Mouse (Mus musculus): ENCODE data around the gene Fbxo24. TPM values are rescaled to one million over a fixed set of nuclear protein-coding genes. Genes with fewer than 3 reads are reported as not detected.
A peak's percentile ranks its signal among the peaks of the same experiment; 100 is the strongest.

Gene Fbxo24
- polyA plus RNA-seq (2012; rRNA removed) = 0.27 and 0.31 TPM in 2 replicates

- Histone ChIP-seq H3K27ac (ENCODE audit: control insufficient read depth, insufficient read depth, low read length) (peak within 1 kb of the TSS; percentile 98), H3K4me1 (replicated peaks; ENCODE audit: control insufficient read depth, insufficient read depth, low read length) (peaks cover 23% of the 10 kb centered on the region), H3K36me3 (ENCODE audit: control insufficient read depth, insufficient read depth, low read length) (peaks cover 2% of the 10 kb centered on the region; the same call in 1 of the 2 replicates), H3K4me3 (ENCODE audit: control insufficient read depth, insufficient read depth, low read length) (peak within 1 kb of the TSS; percentile 84), H3K27me3 (ENCODE audit: control insufficient read depth, insufficient read depth, low read length) (no peaks in the 10 kb centered on the region)
- peak; percentile 97 for TF ChIP-seq POLR2A (IDR thresholded peaks at IDR 0.05; ENCODE audit: control insufficient read depth, extremely low read depth, insufficient read depth, low read length, poor library complexity)
- 0 out of 2 replicates have a peak, but pooled peaks have one; percentile 38 for TF ChIP-seq CTCF (IDR thresholded peaks at IDR 0.05; ENCODE audit: borderline replicate concordance, control insufficient read depth, extremely low read depth, insufficient read depth, low read length, poor library complexity)
- under 1% methylated on average over 46 of the region's 46 CpGs for WGBS
- peak; percentile 99 for DNase-seq
Observed at GRCm38 (mm10) chr5:137628498-137629305, at the start of gene Fbxo24, which contains the start of the genes Lrch4 and Gm20605. Gene Fbxo24, minus strand, starts transcription at chr5:137629002. Gene Lrch4, plus strand, starts transcription at chr5:137629121. Gene Gm20605, plus strand, starts transcription at chr5:137629175.

GRCm38 (mm10) chr5:137677859-137678258, 49.1 kb upstream of the Fbxo24 start:
- 96% methylated on average over 8 of the region's 8 CpGs for WGBS
- no peak for DNase-seq
- Histone ChIP-seq H3K27me3 (ENCODE audit: control insufficient read depth, insufficient read depth, low read length) (no peaks in the 10 kb centered on the region), H3K36me3 (ENCODE audit: control insufficient read depth, insufficient read depth, low read length) (peaks cover 27% of the 10 kb centered on the region), H3K4me3 (ENCODE audit: control insufficient read depth, insufficient read depth, low read length) (no peak overlapping the region), H3K4me1 (replicated peaks; ENCODE audit: control insufficient read depth, insufficient read depth, low read length) (peaks cover 14% of the 10 kb centered on the region), H3K27ac (ENCODE audit: control insufficient read depth, insufficient read depth, low read length) (no peak overlapping the region)
- TF ChIP-seq POLR2A (IDR thresholded peaks at IDR 0.05; ENCODE audit: control insufficient read depth, extremely low read depth, insufficient read depth, low read length, poor library complexity) (no peak), CTCF (IDR thresholded peaks at IDR 0.05; ENCODE audit: borderline replicate concordance, control insufficient read depth, extremely low read depth, insufficient read depth, low read length, poor library complexity) (no peak)

GRCm38 (mm10) chr5:137674786-137675185, 46.0 kb upstream of the Fbxo24 start:
- TF ChIP-seq POLR2A (IDR thresholded peaks at IDR 0.05; ENCODE audit: control insufficient read depth, extremely low read depth, insufficient read depth, low read length, poor library complexity) (no peak), CTCF (IDR thresholded peaks at IDR 0.05; ENCODE audit: borderline replicate concordance, control insufficient read depth, extremely low read depth, insufficient read depth, low read length, poor library complexity) (no peak)
- Histone ChIP-seq H3K4me3 (ENCODE audit: control insufficient read depth, insufficient read depth, low read length) (no peak overlapping the region), H3K4me1 (replicated peaks; ENCODE audit: control insufficient read depth, insufficient read depth, low read length) (peaks cover 16% of the 10 kb centered on the region), H3K36me3 (ENCODE audit: control insufficient read depth, insufficient read depth, low read length) (peaks cover 18% of the 10 kb centered on the region), H3K27me3 (ENCODE audit: control insufficient read depth, insufficient read depth, low read length) (no peaks in the 10 kb centered on the region), H3K27ac (ENCODE audit: control insufficient read depth, insufficient read depth, low read length) (no peak overlapping the region)
- DNase-seq = no peak
- 97% methylated on average over 8 of the region's 8 CpGs for WGBS

- H3K4me3 ChIP-seq (ENCODE audit: control insufficient read depth, insufficient read depth, low read length) = no peak overlapping the region
- no peak for TF ChIP-seq POLR2A (IDR thresholded peaks at IDR 0.05; ENCODE audit: control insufficient read depth, extremely low read depth, insufficient read depth, low read length, poor library complexity)
- TF ChIP-seq CTCF (IDR thresholded peaks at IDR 0.05; ENCODE audit: borderline replicate concordance, control insufficient read depth, extremely low read depth, insufficient read depth, low read length, poor library complexity) = no peak
- H3K27me3 ChIP-seq (ENCODE audit: control insufficient read depth, insufficient read depth, low read length) = no peaks in the 10 kb centered on the region
- H3K36me3 ChIP-seq (ENCODE audit: control insufficient read depth, insufficient read depth, low read length) = peaks cover 15% of the 10 kb centered on the region
- no peak overlapping the region for H3K27ac ChIP-seq (ENCODE audit: control insufficient read depth, insufficient read depth, low read length)
- DNase-seq = no peak
- peaks cover 16% of the 10 kb centered on the region for H3K4me1 ChIP-seq (replicated peaks; ENCODE audit: control insufficient read depth, insufficient read depth, low read length)
- WGBS = 96% methylated on average over 6 of the region's 6 CpGs
Observed at GRCm38 (mm10) chr5:137673015-137673414, 44.2 kb upstream of the Fbxo24 start.

- Histone ChIP-seq H3K27ac (ENCODE audit: control insufficient read depth, insufficient read depth, low read length) (no peak overlapping the region), H3K4me3 (ENCODE audit: control insufficient read depth, insufficient read depth, low read length) (no peak overlapping the region), H3K27me3 (ENCODE audit: control insufficient read depth, insufficient read depth, low read length) (no peaks in the 10 kb centered on the region), H3K36me3 (ENCODE audit: control insufficient read depth, insufficient read depth, low read length) (peaks cover 14% of the 10 kb centered on the region), H3K4me1 (replicated peaks; ENCODE audit: control insufficient read depth, insufficient read depth, low read length) (peaks cover 16% of the 10 kb centered on the region)
- no peak for TF ChIP-seq CTCF (IDR thresholded peaks at IDR 0.05; ENCODE audit: borderline replicate concordance, control insufficient read depth, extremely low read depth, insufficient read depth, low read length, poor library complexity)
- no peak for TF ChIP-seq POLR2A (IDR thresholded peaks at IDR 0.05; ENCODE audit: control insufficient read depth, extremely low read depth, insufficient read depth, low read length, poor library complexity)
- no peak for DNase-seq
- 96% methylated on average over 5 of the region's 5 CpGs for WGBS
Observed at GRCm38 (mm10) chr5:137672361-137672760, 43.6 kb upstream of the Fbxo24 start.

GRCm38 (mm10) chr5:137671443-137672240, 42.8 kb upstream of the Fbxo24 start:
- WGBS = 21% methylated on average over 9 of the region's 9 CpGs
- DNase-seq = no peak
- no peaks in the 10 kb centered on the region for H3K27me3 ChIP-seq (ENCODE audit: control insufficient read depth, insufficient read depth, low read length)
- no peak overlapping the region for H3K4me3 ChIP-seq (ENCODE audit: control insufficient read depth, insufficient read depth, low read length)
- peak overlapping the region; percentile 16; the same call in 1 of the 2 replicates for H3K27ac ChIP-seq (ENCODE audit: control insufficient read depth, insufficient read depth, low read length)
- peaks cover 20% of the 10 kb centered on the region for H3K36me3 ChIP-seq (ENCODE audit: control insufficient read depth, insufficient read depth, low read length)
- peaks cover 16% of the 10 kb centered on the region for H3K4me1 ChIP-seq (replicated peaks; ENCODE audit: control insufficient read depth, insufficient read depth, low read length)
- TF ChIP-seq POLR2A (IDR thresholded peaks at IDR 0.05; ENCODE audit: control insufficient read depth, extremely low read depth, insufficient read depth, low read length, poor library complexity) = no peak
- TF ChIP-seq CTCF (IDR thresholded peaks at IDR 0.05; ENCODE audit: borderline replicate concordance, control insufficient read depth, extremely low read depth, insufficient read depth, low read length, poor library complexity) = no peak

All from thymus, adult 2 months (tissue).